Mouse (Mus musculus) lung, postnatal 0 days (tissue): Measurements from ENCODE around the gene Snapc3. TPM values are rescaled to one million over a fixed set of nuclear protein-coding genes. Genes with fewer than 3 reads are reported as not detected.

ENCODE experiments used
- ATAC-seq: fragments of 200-750 bp; cut with Nextera tagmentation; 2 replicates; pipeline ENCODE4 v1.8.0; 2017; ENCODE audit warnings: moderate library complexity
- DNase-seq: peaks from one replicate; pipeline ENCODE4 v3.0.0-alpha.2; 2016; ENCODE audit warnings: low spot score
- H3K27ac ChIP-seq: fragments of 300-500 bp; sonication (generic); 2 replicates; pipeline ENCODE4 v1.5.1; 2014; ENCODE audit warnings: antibody characterized with exemption, mild to moderate bottlenecking, low read length, mixed read lengths
- H3K27me3 ChIP-seq: fragments of 300-500 bp; sonication (generic); replicated peaks from 2 replicates; pipeline ENCODE4 v1.6.1; 2014; ENCODE audit warnings: low read length, mixed read lengths; ENCODE audit not compliant: insufficient read depth
- H3K36me3 ChIP-seq: fragments of 300-500 bp; sonication (generic); 2 replicates; pipeline ENCODE4 v1.6.1; 2014; ENCODE audit warnings: low read length, mixed read lengths; ENCODE audit not compliant: insufficient read depth
- H3K4me1 ChIP-seq: fragments of 300-500 bp; sonication (generic); 2 replicates; pipeline ENCODE4 v1.6.1; 2014; ENCODE audit warnings: antibody characterized with exemption, low read depth, low read length, mixed read lengths; ENCODE audit not compliant: insufficient read depth
- H3K4me2 ChIP-seq: fragments of 300-500 bp; sonication (generic); replicated peaks from 2 replicates; pipeline ENCODE4 v1.6.1; 2014; ENCODE audit warnings: low read depth, mild to moderate bottlenecking, low read length, moderate library complexity, mixed read lengths
- H3K4me3 ChIP-seq: fragments of 300-500 bp; sonication (generic); 2 replicates; pipeline ENCODE4 v1.5.1; 2014; ENCODE audit warnings: low read depth, low read length
- H3K9ac ChIP-seq: fragments of 300-500 bp; sonication (generic); replicated peaks from 2 replicates; pipeline ENCODE4 v1.6.1; 2014; ENCODE audit warnings: low read depth, mild to moderate bottlenecking
- H3K9me3 ChIP-seq: fragments of 300-500 bp; sonication (generic); 2 replicates; pipeline ENCODE4 v1.6.1; 2016; ENCODE audit warnings: low read length, mixed read lengths
- CTCF ChIP-seq: IDR thresholded peaks from 2 replicates; pipeline ENCODE4 v1.5.1; 2016; ENCODE audit warnings: antibody characterized with exemption, mild to moderate bottlenecking
- EP300 ChIP-seq: IDR thresholded peaks from 2 replicates; pipeline ENCODE4 v1.6.1; 2016; ENCODE audit warnings: antibody characterized with exemption, mild to moderate bottlenecking, control low read depth
- WGBS: fragments of 180-500 bp; shearing (Covaris S2); extraction: QIAGEN DNeasy Blood & Tissue Kit; methylation state at CpG from one replicate; pipeline ENCODE4 v1.1.7; 2014; 5-methylcytosine and 5-hydroxymethylcytosine counted together
- polyA plus RNA-seq: library from polyadenylated mRNA; unstranded; fragments of >200 nt; fragmentation: Nextera tagmentation; extraction: Ambion mirVana; gene quantifications from 2 replicates; pipeline ENCODE4 v1.2.1, GENCODE M21; 2015

Snapc3 gene
- 21.5 and 24.5 TPM in 2 replicates for polyA plus RNA-seq

DNA sequence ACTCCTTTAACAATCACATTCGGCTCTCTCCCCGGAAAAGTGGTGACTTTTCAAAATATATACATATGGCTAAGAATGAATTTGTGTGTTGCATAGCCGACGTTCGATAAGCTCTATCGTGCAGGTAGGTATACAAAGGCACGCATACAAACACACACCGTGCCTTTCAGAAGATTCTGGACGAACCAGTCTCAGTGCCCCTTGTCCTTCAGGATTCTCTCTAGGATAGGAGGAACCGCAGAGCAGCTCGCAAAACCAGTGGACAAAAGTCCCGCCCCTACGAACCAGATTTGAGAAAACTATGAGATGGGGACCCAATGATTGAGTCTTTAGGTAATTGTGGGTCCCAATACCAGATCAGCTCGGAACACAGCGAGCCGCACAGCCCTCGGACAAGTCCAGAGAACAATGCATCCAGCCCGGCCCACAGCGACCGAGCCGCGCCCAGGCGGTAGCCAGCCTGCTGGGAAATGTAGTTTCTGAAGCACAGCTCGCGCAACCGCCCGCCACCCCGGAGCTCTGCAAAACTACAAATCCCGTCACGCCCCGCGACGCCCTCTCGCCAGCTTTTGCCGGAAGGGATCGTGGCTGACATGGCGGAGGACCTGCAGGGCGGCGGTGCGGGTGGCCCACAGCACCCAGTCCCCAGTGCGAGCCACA, at the start of gene Snapc3:
Gene Snapc3 (plus strand): TSS at position 565 of the 660 bp plus-strand sequence.
- ATAC-seq (peak; percentile 100), DNase-seq (peak; percentile 99)
- under 1% methylated on average over 41 of the region's 41 CpGs for WGBS

DNA sequence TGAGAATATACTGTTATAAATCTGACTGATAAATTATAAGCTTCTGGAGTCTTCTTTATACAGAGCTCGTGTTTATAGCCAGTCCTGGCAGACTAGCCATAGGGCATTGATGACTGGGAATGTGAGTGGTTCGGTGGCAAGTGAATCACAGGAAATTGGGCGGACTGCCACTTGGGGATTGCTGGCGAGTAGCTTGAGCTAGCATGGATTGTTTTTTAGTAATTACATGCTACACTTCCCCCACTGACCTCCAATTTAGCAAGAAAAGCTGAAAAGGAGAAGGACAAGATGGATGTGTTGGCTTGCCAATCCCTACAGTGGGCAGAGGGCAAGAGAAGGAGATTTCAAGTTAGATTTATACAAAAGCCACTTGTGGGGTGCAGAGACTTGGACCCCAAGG, 44.1 kb upstream of the Snapc3 start:
- no peak for TF ChIP-seq CTCF
- TF ChIP-seq EP300: no peak

More for the DNA sequence above, at the start of gene Snapc3:
- peak within 1 kb of the TSS; percentile 68 for H3K27ac ChIP-seq
- H3K9ac ChIP-seq: peak within 1 kb of the TSS; percentile 65
- H3K36me3 ChIP-seq: no peaks in the 10 kb centered on the region
- H3K9me3 ChIP-seq: no peaks in the 10 kb centered on the region
- H3K4me2 ChIP-seq: peak within 1 kb of the TSS; percentile 67
- H3K4me3 ChIP-seq: peak within 1 kb of the TSS; percentile 82
- H3K27me3 ChIP-seq: no peaks in the 10 kb centered on the region
- TF ChIP-seq EP300 (no peak), CTCF (peak; percentile 39)
- no peaks in the 10 kb centered on the region; the same call in 1 of the 2 replicates for H3K4me1 ChIP-seq

DNA sequence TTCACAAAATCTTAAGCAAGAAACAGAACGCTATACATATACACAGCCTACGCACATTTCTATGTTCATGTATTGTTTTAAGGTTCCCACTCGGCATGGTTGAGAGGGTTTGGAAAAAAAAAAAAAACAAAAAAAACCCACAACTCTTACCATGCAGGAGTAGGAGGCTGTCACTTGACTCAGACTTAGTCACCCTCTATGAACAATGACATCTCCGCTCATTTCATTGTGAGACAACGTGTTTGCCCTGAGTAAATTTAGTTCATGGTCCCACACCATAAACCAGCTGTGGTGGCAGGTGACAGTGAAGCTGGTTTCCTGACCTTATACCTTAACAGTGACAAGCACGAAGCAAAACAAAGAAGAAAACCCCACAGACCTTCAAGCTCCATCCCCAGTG, 41.9 kb upstream of the Snapc3 start:
- DNase-seq (no peak), ATAC-seq (no peak)
- H3K27ac ChIP-seq: no peak overlapping the region
- no peak overlapping the region for H3K4me2 ChIP-seq
- no peak overlapping the region for H3K9ac ChIP-seq
- H3K4me3 ChIP-seq: no peak overlapping the region
- 81% methylated on average over 6 of the region's 6 CpGs for WGBS
- H3K36me3 ChIP-seq: no peaks in the 10 kb centered on the region
- no peaks in the 10 kb centered on the region for H3K4me1 ChIP-seq
- H3K27me3 ChIP-seq: no peaks in the 10 kb centered on the region
- TF ChIP-seq CTCF (no peak), EP300 (no peak)
- H3K9me3 ChIP-seq: no peaks in the 10 kb centered on the region

More for the DNA sequence above, 44.1 kb upstream of the Snapc3 start:
- Histone ChIP-seq H3K27me3 (no peaks in the 10 kb centered on the region), H3K27ac (no peak overlapping the region), H3K36me3 (no peaks in the 10 kb centered on the region), H3K4me3 (no peak overlapping the region), H3K9ac (no peak overlapping the region), H3K9me3 (no peaks in the 10 kb centered on the region), H3K4me1 (no peaks in the 10 kb centered on the region), H3K4me2 (no peak overlapping the region)
- ATAC-seq: no peak
- WGBS: 60% methylated on average over 4 of the region's 4 CpGs
- DNase-seq: no peak

DNA sequence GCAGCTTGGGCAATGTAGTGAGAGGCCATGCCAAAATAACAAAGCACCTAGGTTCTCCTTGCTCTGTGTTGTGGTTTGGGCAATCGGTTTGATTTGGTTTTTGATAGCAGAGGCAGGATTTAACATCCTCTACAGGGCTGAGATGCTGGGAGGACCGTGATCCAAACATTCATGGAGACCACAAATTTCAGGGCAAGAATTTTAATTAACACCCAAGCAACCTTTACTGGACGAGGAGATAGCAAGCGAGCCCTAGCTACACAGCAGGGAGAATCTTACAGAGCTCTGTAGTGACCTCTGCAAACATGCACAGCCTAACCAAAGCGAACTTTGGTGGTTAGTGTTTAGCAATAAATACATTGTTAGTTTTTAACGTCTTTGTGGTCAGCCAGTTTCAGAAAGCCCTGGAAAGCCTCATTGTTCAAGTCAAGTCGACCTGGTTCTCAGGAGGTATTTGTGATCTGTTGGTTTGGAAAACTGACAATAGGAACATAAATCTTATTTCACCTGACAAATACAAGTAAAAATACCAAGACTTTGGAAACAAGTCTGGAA, 41.0 kb upstream of the Snapc3 start:
- Histone ChIP-seq H3K27ac (no peak overlapping the region), H3K4me1 (no peaks in the 10 kb centered on the region), H3K9ac (no peak overlapping the region), H3K4me3 (no peak overlapping the region), H3K36me3 (no peaks in the 10 kb centered on the region), H3K27me3 (no peaks in the 10 kb centered on the region), H3K4me2 (no peak overlapping the region), H3K9me3 (no peaks in the 10 kb centered on the region)
- WGBS: 60% methylated on average over 7 of the region's 7 CpGs
- TF ChIP-seq EP300 (no peak), CTCF (no peak)
- no peak for DNase-seq
- ATAC-seq: no peak

DNA sequence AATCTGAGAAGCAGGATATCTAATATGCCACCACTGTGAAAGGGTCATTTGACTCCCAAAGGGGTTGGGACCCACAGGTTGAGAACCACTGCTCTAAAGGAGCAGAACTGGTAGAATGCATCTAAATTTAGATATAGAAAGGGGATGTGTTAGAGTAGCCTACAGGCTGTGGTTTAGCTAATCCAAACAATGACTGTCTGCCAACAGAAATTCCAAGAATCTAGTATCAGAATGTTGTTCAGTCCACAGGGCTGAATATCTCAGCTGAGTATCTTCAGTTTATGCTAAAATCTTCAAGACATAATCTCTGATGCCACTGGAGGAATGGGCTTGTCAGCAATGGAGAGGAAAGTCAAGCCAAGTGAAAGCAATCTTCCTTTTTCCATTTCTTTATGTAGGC, 38.5 kb upstream of the Snapc3 start:
- ATAC-seq (peak; percentile 44; the same call in 1 of the 2 replicates), DNase-seq (peak; percentile 37)
- no peak overlapping the region for H3K27ac ChIP-seq
- no peaks in the 10 kb centered on the region for H3K4me1 ChIP-seq
- H3K9me3 ChIP-seq: no peaks in the 10 kb centered on the region
- H3K27me3 ChIP-seq: no peaks in the 10 kb centered on the region
- no peak overlapping the region for H3K4me3 ChIP-seq
- TF ChIP-seq CTCF (no peak), EP300 (no peak)
- H3K36me3 ChIP-seq: no peaks in the 10 kb centered on the region
- H3K4me2 ChIP-seq: no peak overlapping the region
- H3K9ac ChIP-seq: no peak overlapping the region

DNA sequence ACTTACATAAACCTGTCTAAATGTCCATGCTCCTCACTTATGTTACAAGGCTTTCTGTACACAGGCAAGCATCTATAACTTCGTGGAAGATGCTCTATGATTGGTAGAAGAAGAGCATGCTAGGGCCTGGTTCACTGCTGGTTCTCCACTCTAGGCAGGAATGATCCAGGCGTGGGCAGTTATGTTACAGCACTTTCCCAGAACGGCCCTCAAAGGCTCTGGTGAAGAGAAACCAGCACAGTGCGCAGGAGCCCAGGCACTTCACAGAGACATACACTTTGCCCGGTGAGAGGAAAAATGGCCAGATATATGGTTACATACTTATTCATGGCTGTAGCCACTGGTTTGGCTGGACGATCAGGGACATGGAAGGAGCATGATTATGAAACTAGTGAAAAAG, 37.8 kb upstream of the Snapc3 start:
- H3K27me3 ChIP-seq: no peaks in the 10 kb centered on the region
- WGBS: 84% methylated on average over 6 of the region's 6 CpGs
- TF ChIP-seq EP300 (no peak), CTCF (no peak)
- H3K9ac ChIP-seq: no peak overlapping the region
- H3K9me3 ChIP-seq: no peaks in the 10 kb centered on the region
- ATAC-seq (no peak), DNase-seq (no peak)
- H3K4me2 ChIP-seq: no peak overlapping the region
- no peak overlapping the region for H3K4me3 ChIP-seq
- H3K36me3 ChIP-seq: no peaks in the 10 kb centered on the region
- 0 out of 2 replicates have a peak overlapping the region, but pooled peaks have one; percentile 9 for H3K27ac ChIP-seq
- no peaks in the 10 kb centered on the region for H3K4me1 ChIP-seq
